Mouse (Mus musculus) thymus, adult 2 months (tissue): ENCODE measurements around the gene Cadm3. TPM values are rescaled to one million over a fixed set of nuclear protein-coding genes. Genes with fewer than 3 reads are reported as not detected.

Experiments used
- polyA plus RNA-seq: library from polyadenylated mRNA; depleted of rRNA; stranded (reverse); fragments of >200 nt; gene quantifications from 2 replicates; pipeline ENCODE4 v1.2.3, GENCODE M21; 2012; rRNA removed

Cadm3 gene
- polyA plus RNA-seq, 1 experiment: 6.8 TPM

Other genes with a start within 250 kb of the Cadm3 start
- gene Olfr1408, start 230.3 kb downstream of the Cadm3 start, polyA plus RNA-seq: not detected in 2 replicates
- gene Olfr1406, start 177.1 kb downstream of the Cadm3 start, polyA plus RNA-seq: not detected in 2 replicates
- not detected in 2 replicates for gene Olfr218, start 169.9 kb downstream of the Cadm3 start, polyA plus RNA-seq
- not detected in 2 replicates for gene Olfr1404, start 155.3 kb downstream of the Cadm3 start, polyA plus RNA-seq
- 0.13 TPM in 1 of 2 replicates, not detected in the other for gene Fcer1a, start 140.5 kb downstream of the Cadm3 start, polyA plus RNA-seq
- not detected in 2 replicates for gene Olfr418, start 101.7 kb downstream of the Cadm3 start, polyA plus RNA-seq
- gene Mptx2, start 89.9 kb downstream of the Cadm3 start, polyA plus RNA-seq: not detected in 2 replicates
- gene Ackr1, start 33.9 kb downstream of the Cadm3 start, polyA plus RNA-seq: 6.6 and 8.7 TPM in 2 replicates
- gene Aim2, start 16.8 kb downstream of the Cadm3 start, polyA plus RNA-seq: 6.5 and 7.4 TPM in 2 replicates
- gene Ifi206, start 123.3 kb upstream of the Cadm3 start, polyA plus RNA-seq: 27.2 and 32.0 TPM in 2 replicates
- gene Ifi214, start 168.3 kb upstream of the Cadm3 start, polyA plus RNA-seq: 0.94 and 1.3 TPM in 2 replicates
- gene Ifi213, start 231.6 kb upstream of the Cadm3 start, polyA plus RNA-seq: 22.3 and 23.3 TPM in 2 replicates